Mouse (Mus musculus) retina, embryonic 14.5 days (tissue): Measurements from ENCODE around the gene Myrf.
"Not testable (repeated sequence)": the region's sequence is repeated elsewhere in the genome, so short reads cannot be mapped to it uniquely, and the experiment has no call there.

Experiments used
- DNase-seq: peaks from one replicate; pipeline ENCODE4 v3.0.0-alpha.2; 2015; ENCODE audit warnings: low spot score

Myrf gene

DNA sequence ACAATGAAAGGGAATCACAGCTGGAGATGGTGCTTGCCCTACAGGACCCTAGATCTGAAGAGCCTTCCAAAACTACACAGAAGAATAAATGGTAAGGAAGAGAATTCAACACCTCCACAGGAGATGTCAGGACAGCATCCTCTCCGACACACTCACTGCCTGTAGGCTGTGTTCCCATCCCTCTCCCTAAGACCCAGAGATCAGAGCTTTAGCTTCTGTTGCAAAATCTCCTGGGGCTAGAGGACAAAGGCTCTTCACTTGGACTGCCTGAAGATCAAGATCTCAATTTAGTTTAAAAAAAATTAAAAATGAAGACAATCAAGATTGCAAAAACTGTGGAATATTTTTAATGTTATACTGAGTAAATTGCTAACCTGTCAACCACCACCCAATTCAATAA is 64.1 kb downstream of the Myrf start:
- DNase-seq = no peak

GRCm38 (mm10) chr19:10174956-10175355 is 65.6 kb downstream of the Myrf start:
- no peak for DNase-seq

- DNase-seq = no peak
Measured at GRCm38 (mm10) chr19:10173844-10174539, 66.6 kb downstream of the Myrf start.

DNA sequence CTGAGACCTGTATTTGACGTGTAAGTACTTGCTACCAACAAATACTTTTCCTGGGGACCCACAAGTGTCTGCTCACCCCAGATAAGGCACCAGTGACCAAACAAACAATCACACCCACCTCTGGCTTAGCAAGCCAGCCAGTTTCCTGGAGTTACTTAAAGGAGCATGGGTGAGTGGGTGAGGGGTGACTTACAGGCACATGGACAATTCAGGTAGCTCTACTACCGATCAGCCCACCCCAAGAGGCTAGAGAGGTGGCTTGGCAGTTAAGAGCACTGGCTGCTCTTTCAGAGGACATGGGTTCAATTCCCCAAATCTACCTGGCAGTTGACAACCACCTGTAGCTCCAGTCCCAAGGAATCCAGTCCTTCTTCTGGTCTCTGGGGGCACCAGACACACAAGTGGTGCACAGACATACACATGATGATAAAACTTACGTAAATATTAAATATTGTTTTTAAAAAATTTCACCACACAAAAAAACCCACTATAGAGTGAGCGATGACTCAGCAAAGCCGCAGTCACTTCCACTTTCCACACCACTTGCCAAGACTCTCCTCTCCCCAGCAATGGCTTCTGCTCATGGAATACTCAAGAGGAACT is 67.3 kb downstream of the Myrf start:
- DNase-seq = no peak

DNA sequence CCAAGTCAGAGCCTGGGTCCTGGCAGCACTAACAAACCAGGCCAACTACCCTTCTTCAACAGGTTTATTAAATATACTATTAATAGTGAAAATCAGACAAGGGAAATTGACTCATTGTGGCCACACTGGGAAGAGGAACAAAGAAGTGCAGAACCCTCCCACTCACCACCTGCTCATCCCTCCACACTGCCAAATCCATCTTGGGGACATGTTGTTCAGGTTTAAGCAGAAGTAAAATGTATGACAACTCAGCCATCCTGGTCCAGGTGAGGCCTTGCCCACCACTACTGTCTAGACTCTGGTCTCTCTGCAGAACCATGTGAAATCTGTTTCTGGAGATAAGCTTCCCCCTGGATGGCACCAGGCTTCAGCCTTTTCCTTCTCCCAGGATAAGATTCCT is 68.7 kb downstream of the Myrf start:
- DNase-seq = no peak

DNA sequence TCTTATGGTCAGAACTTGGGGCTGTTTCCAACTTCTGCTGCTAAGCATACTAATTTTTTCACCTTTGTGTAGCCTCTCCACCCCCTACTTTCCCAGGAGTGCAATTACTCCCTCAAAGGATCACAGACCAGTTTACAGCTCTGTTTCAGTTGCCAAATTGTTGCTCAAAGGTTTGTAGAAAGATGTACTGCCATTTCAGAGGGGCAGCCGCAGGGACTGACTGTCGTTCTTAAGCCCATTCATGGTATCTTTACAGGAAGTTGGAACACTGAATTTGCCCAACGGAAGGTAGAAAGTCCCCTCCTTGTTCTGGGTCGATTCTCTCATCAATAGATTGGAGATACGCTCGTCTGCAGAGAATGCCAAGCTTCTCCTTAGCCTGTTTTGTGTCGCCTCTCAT is 69.2 kb downstream of the Myrf start:
- DNase-seq = no peak

- DNase-seq = no peak
Measured at GRCm38 (mm10) chr19:10170466-10170865, 70.1 kb downstream of the Myrf start.

DNA sequence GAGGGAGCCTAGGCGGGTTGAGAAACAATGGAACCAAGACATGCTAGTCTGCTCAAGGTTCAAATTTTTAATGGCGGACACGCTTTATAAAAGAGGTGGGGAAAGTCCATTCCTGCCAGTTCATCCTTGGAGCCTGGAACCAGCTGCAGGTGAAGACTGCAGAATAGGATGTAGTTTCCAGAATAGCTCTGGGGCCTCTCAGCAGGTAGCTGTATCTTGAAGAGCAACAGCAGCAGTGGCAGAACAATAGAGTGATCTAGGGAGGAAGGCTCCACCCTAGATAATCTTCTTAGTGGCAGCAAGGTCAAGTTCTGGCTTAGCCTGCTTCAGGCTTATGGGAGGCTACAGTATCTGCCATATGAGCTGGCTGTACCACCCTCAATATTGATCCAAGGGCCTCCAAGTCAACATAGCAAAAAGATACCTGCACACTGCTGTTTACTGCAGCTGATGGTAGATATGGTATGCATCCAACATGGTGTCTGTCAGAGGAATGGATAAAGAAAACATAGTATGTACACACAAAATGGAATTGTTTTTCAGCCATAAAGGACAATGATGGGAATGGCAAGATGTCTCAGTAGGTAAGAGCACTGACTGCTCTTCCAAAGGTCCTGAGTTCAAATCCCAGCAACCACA is 70.7 kb downstream of the Myrf start:
- not testable (repeated sequence) for DNase-seq

DNA sequence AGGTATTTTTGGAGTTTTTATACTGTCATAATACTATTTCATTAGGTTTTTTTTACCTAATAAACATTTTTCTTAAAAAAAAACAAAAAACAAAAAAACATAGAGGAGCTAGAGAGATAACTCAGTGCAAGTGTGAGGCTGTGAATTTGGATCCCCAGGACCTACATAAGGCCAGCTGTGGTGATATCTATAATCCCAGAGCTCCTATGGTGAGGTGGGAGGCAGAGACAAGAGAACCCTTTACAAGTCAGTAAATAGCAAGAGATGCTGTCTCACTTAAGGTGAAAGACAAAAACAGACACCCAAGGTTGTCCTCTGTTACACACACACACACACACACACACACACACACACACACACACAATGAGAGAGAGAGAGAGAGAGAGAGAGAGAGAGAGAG is 71.4 kb downstream of the Myrf start:
- no peak for DNase-seq

DNA sequence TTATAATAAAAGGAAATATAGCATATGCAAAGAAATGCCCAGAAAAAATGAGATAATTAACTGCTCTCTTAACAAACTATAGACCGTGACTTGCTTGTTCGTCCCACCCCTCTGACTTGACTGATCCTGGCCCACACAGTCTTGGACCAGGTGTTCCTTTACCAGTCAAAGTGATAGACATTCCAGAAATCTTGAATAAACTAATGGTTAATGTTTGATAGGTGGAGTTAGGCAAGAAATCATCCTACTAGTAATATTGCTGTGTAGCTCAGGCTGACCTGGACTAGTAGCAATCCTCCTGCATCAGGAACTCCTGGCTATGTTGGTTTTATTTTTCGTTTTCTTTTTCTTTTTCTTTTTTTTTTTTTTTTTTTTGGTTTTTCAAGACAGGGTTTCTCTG is 72.1 kb downstream of the Myrf start:
- DNase-seq = no peak

DNA sequence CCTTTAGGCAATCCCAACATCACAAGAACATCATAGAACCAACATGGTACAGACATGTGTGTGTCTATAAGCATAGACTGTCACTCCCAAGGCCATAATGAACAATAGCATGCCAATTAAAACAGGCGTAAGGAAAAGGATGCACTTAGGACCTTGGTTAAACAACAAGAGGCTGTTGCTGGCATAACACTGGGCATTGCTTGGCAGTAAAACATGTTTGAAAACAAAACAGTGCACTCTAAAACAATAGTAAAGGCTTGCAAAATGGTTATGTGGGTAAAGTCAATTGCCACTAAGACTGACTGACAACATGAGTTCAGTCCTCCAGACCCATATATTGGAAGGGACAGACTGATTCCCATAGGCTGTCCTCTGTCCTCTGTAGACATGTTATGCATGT is 72.6 kb downstream of the Myrf start:
- no peak for DNase-seq

DNA sequence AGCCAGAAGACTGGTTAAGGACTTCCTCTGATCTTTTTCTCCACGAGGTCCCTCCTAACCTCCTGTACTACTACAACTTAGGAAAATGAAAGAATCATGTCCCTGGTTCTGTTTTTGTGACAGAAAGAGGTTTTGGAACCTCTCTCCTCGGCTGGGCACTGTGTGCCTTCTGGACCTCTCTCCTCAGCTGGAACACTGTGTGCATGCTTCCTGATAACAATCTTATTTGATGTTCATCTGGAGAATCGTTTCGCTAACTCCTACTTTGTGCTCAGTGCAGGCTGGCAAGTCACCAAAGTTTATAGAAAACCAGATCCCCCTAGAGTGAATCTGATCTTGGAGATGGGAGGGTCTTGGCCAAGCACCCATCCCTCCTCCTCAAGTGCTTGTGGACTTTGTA is 73.4 kb downstream of the Myrf start:
- DNase-seq = no peak

- not testable (repeated sequence) for DNase-seq
Measured at GRCm38 (mm10) chr19:10165928-10166327, 74.6 kb downstream of the Myrf start.

DNA sequence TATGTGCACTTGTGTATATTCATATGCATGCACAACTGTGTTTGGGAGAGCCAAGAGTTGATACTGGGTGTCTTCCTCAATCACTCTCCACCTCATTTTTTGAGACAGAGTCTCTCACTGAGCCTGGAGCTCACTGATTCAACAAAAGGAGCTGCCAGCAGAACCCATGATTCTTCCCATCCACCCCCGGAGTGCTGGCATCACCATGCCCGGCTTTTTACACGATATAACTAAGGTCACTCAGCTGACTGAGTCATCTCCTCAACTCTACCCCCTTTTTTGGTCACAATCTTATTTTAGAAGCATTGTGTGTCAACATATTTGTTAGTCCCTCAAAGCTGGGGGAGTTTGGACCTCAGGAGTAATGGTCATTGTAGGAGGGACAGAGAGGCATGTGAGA is 76.7 kb downstream of the Myrf start:
- DNase-seq = no peak
